In genomic region chr16:29827776-29828175, GRCm38 (mm10) we compare ENCODE assay signal across 30 mouse cellular contexts.
DNase-seq lines count a peak whose midpoint lies in the region; ATAC-seq and TF ChIP-seq lines count a peak whose summit lies in the region.
"Had no signal": no experiment of that assay in that cellular context is flagged by ENCODE, and none has a peak within 500 bp of the region (broad histone marks: within the 10 kb centered on the region; RNA-seq: fewer than 3 reads in every experiment).

No protein-coding gene starts in this region.

- no peak for ATAC-seq in heart, embryonic 11.5 days (replicated peaks; ENCODE audit: insufficient number of reproducible peaks, low FRiP score, low TSS enrichment)
- no peak for ATAC-seq in midbrain, postnatal 0 days (ENCODE audit: low FRiP score)
- ATAC-seq: CD4-positive, CD25-positive, alpha-beta regulatory T cell, adult 4 months; forebrain, embryonic 15.5 days; liver, postnatal 0 days; midbrain, embryonic 13.5 days had no signal

- no peaks in the 10 kb centered on the region for H3K27me3 ChIP-seq in heart, adult 2 months (ENCODE audit: control insufficient read depth, insufficient read depth, low read length)
- no peaks in the 10 kb centered on the region for H3K27me3 ChIP-seq in heart, embryonic 11.5 days (ENCODE audit: control insufficient read depth, insufficient read depth, low read length)
- no peaks in the 10 kb centered on the region for H3K27me3 ChIP-seq in midbrain, postnatal 0 days (ENCODE audit: insufficient read depth, low read length)
- H3K27me3 ChIP-seq: forebrain, embryonic 15.5 days; heart, embryonic 13.5 days; megakaryocyte, embryonic 14.5 days had no signal

- H3K4me3 ChIP-seq in heart, adult 2 months, result no peak overlapping the region
- H3K4me3 ChIP-seq in heart, embryonic 11.5 days (ENCODE audit: low read depth, low read length), result no peak overlapping the region
- no peak overlapping the region for H3K4me3 ChIP-seq in left cerebral cortex, adult 2 months
- no peak overlapping the region for H3K4me3 ChIP-seq in midbrain, postnatal 0 days (ENCODE audit: low read depth, low read length)
- H3K4me3 ChIP-seq: embryonic facial prominence, embryonic 10.5 days; forebrain, embryonic 15.5 days; heart, embryonic 13.5 days; hindbrain, embryonic 12.5 days; limb, embryonic 10.5 days; megakaryocyte, embryonic 14.5 days; midbrain, embryonic 13.5 days; neural tube, embryonic 12.5 days had no signal

- TF ChIP-seq CTCF in heart, adult 2 months (IDR thresholded peaks at IDR 0.05), result peak; percentile 39
- TF ChIP-seq CTCF in left cerebral cortex, adult 2 months (IDR thresholded peaks at IDR 0.05), result peak; percentile 10
- TF ChIP-seq CTCF in brain, embryonic 14.5 days (IDR thresholded peaks at IDR 0.05; ENCODE audit: borderline replicate concordance, extremely low read depth, insufficient read depth, insufficient read length), result peak; percentile 12; the same call in 1 of the 2 replicates
- no peak for TF ChIP-seq CTCF in midbrain, postnatal 0 days (IDR thresholded peaks at IDR 0.05)

- no peaks in the 10 kb centered on the region for H3K36me3 ChIP-seq in heart, adult 2 months (ENCODE audit: control insufficient read depth, insufficient read depth, low read length)
- H3K36me3 ChIP-seq in heart, embryonic 11.5 days (ENCODE audit: control insufficient read depth, insufficient read depth, low read length), result no peaks in the 10 kb centered on the region
- H3K36me3 ChIP-seq in midbrain, postnatal 0 days (ENCODE audit: insufficient read depth, low read length), result no peaks in the 10 kb centered on the region
- H3K36me3 ChIP-seq: embryonic facial prominence, embryonic 10.5 days; forebrain, embryonic 15.5 days; heart, embryonic 13.5 days; hindbrain, embryonic 12.5 days; limb, embryonic 10.5 days; midbrain, embryonic 13.5 days; neural tube, embryonic 12.5 days had no signal

- 88% methylated on average over 1 of the region's 1 CpGs for WGBS in heart, adult 2 months
- 80% methylated on average over 1 of the region's 1 CpGs for WGBS in heart, embryonic 11.5 days (ENCODE audit: insufficient replicate concordance)
- 92% methylated on average over 1 of the region's 1 CpGs for WGBS in midbrain, postnatal 0 days

- H3K27ac ChIP-seq in heart, adult 2 months, result no peak overlapping the region
- H3K27ac ChIP-seq in heart, embryonic 11.5 days (ENCODE audit: low read depth, low read length), result no peak overlapping the region
- H3K27ac ChIP-seq in left cerebral cortex, adult 2 months, result no peak overlapping the region
- H3K27ac ChIP-seq in midbrain, postnatal 0 days (ENCODE audit: low read depth, low read length), result no peak overlapping the region
- H3K27ac ChIP-seq: embryonic facial prominence, embryonic 10.5 days; forebrain, embryonic 15.5 days; heart, embryonic 13.5 days; hindbrain, embryonic 12.5 days; limb, embryonic 10.5 days; midbrain, embryonic 13.5 days; neural tube, embryonic 12.5 days had no signal

- H3K79me2 ChIP-seq in heart, adult 2 months (replicated peaks; ENCODE audit: control insufficient read depth, insufficient read depth, low read length), result no peaks in the 10 kb centered on the region

- no peak for TF ChIP-seq EP300 in heart, adult 2 months (IDR thresholded peaks at IDR 0.05; ENCODE audit: insufficient read depth, low read depth, low read length)

- H3K9me3 ChIP-seq in heart, embryonic 11.5 days (replicated peaks; ENCODE audit: control insufficient read depth, low read length), result no peaks in the 10 kb centered on the region
- H3K9me3 ChIP-seq in midbrain, postnatal 0 days (ENCODE audit: low read length), result no peaks in the 10 kb centered on the region
- H3K9me3 ChIP-seq: forebrain, embryonic 15.5 days; heart, embryonic 13.5 days; hindbrain, embryonic 12.5 days; limb, embryonic 10.5 days had no signal

- peaks cover 7% of the 10 kb centered on the region for H3K4me1 ChIP-seq in heart, adult 2 months (ENCODE audit: control insufficient read depth, insufficient read depth, low read length)
- no peaks in the 10 kb centered on the region for H3K4me1 ChIP-seq in heart, embryonic 11.5 days (ENCODE audit: control insufficient read depth, insufficient read depth, low read length)
- H3K4me1 ChIP-seq in midbrain, postnatal 0 days (ENCODE audit: insufficient read depth, low read length), result no peaks in the 10 kb centered on the region
- H3K4me1 ChIP-seq: midbrain, embryonic 13.5 days had no signal

- H3K4me2 ChIP-seq in heart, embryonic 11.5 days, result no peak overlapping the region
- H3K4me2 ChIP-seq in midbrain, postnatal 0 days (ENCODE audit: low read depth, low read length, poor library complexity, severe bottlenecking), result no peak overlapping the region
- H3K4me2 ChIP-seq: forebrain, embryonic 15.5 days; heart, embryonic 13.5 days; hindbrain, embryonic 12.5 days; midbrain, embryonic 13.5 days; neural tube, embryonic 12.5 days had no signal

- no peak overlapping the region for H3K9ac ChIP-seq in heart, adult 2 months (ENCODE audit: low read depth, low read length)
- no peak overlapping the region for H3K9ac ChIP-seq in heart, embryonic 11.5 days (ENCODE audit: low read depth, low read length)
- no peak overlapping the region for H3K9ac ChIP-seq in midbrain, postnatal 0 days (replicated peaks; ENCODE audit: low read length, poor library complexity, severe bottlenecking)
- H3K9ac ChIP-seq: forebrain, embryonic 15.5 days; heart, embryonic 13.5 days; hindbrain, embryonic 12.5 days; liver, postnatal 0 days; midbrain, embryonic 13.5 days; neural tube, embryonic 12.5 days had no signal

- intact Hi-C loops in heart, adult 2 months (cut with DNase I), result no loop called here
- intact Hi-C loops in left cerebral cortex, adult 2 months (cut with DNase I), result no loop called here

- TF ChIP-seq POLR2A in heart, adult 2 months (IDR thresholded peaks at IDR 0.05; ENCODE audit: insufficient read depth, low read depth, low read length), result no peak
- TF ChIP-seq POLR2A in brain, embryonic 14.5 days (IDR thresholded peaks at IDR 0.05; ENCODE audit: borderline replicate concordance, extremely low read depth, insufficient read depth, insufficient read length, poor library complexity, severe bottlenecking), result no peak

- no peak for DNase-seq in heart, adult 2 months
- no peak for DNase-seq in left cerebral cortex, adult 2 months (ENCODE audit: extremely low spot score in 1 of 2, low spot score in 2 of 2)
- no peak for DNase-seq in left cerebral cortex, adult 18-20 months (ENCODE audit: low spot score in 2 of 2)
- DNase-seq in ES-CJ7 (ENCODE audit: low read depth, low spot score), result peak; percentile 54
- DNase-seq in brain, embryonic 14.5 days (ENCODE audit: low read depth), result no peak
- DNase-seq in cerebellum, postnatal 14 days, result no peak
- no peak for DNase-seq in midbrain, postnatal 0 days (ENCODE audit: low spot score)
- DNase-seq: adrenal gland, adult 8-10 months; cerebellum, adult 8-10 months; gastrocnemius, postnatal 14 days; heart, adult 11 months; heart, postnatal 14 days; kidney, postnatal 36 days; layer of hippocampus, adult 9-11 months; liver; liver, postnatal 0 days; right cerebral cortex, postnatal 14 days; spleen, adult 18-20 months; thymus, adult 18-20 months; thymus, postnatal 36 days had no signal
